19 mouse cellular contexts compared by ENCODE assay signal in the genomic region with DNA sequence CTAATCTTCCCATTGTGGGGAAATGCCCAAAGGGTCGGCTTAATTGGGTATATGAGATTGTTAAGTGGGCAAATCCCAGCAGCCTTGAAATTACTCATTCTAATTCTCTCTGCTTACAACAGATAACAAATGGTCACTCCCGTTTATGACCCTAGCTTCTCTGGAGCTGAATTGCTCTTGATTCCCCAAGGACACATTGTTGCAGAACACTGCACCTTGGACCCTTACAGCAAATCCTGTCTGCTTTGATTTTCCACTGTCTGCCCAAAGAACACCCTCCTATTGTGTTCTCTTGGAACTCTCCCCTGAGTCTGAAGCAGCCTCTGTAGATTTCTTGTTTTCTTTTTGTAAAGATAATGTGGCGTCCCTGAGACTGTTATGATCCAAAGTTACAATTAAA.
"Had no signal": no experiment of that assay in that cellular context is flagged by ENCODE, and none has a peak within 500 bp of the region (broad histone marks: within the 10 kb centered on the region; RNA-seq: fewer than 3 reads in every experiment).

No protein-coding gene starts in this region.

- H3K9ac ChIP-seq: limb, embryonic 13.5 days; liver, embryonic 13.5 days; lung, embryonic 14.5 days; midbrain, embryonic 12.5 days; stomach, embryonic 15.5 days had no signal

- H3K27ac ChIP-seq: kidney, postnatal 0 days; layer of hippocampus, adult 2 months; limb, embryonic 10.5 days; limb, embryonic 13.5 days; liver, embryonic 13.5 days; macrophage; midbrain, embryonic 12.5 days; stomach, embryonic 15.5 days had no signal

- H3K36me3 ChIP-seq: limb, embryonic 10.5 days; limb, embryonic 13.5 days; liver, embryonic 13.5 days; midbrain, embryonic 12.5 days; stomach, embryonic 15.5 days had no signal

- H3K27me3 ChIP-seq: limb, embryonic 13.5 days; liver, embryonic 13.5 days; midbrain, embryonic 12.5 days; stomach, embryonic 15.5 days had no signal

- ATAC-seq: inflammation-experienced regulatory T-cells, adult 6 months; lung, postnatal 0 days; midbrain, embryonic 16.5 days had no signal

- H3K4me2 ChIP-seq: limb, embryonic 13.5 days; liver, embryonic 13.5 days; lung, embryonic 14.5 days; midbrain, embryonic 12.5 days; stomach, embryonic 15.5 days had no signal

- H3K9me3 ChIP-seq: limb, embryonic 10.5 days; limb, embryonic 13.5 days; liver, embryonic 13.5 days; midbrain, embryonic 12.5 days; stomach, embryonic 15.5 days had no signal

- H3K4me1 ChIP-seq: limb, embryonic 10.5 days; limb, embryonic 13.5 days; liver, embryonic 13.5 days; midbrain, embryonic 12.5 days; stomach, embryonic 15.5 days had no signal

- H3K4me3 ChIP-seq: layer of hippocampus, adult 2 months; limb, embryonic 10.5 days; limb, embryonic 13.5 days; liver, embryonic 13.5 days; midbrain, embryonic 12.5 days; stomach, embryonic 15.5 days had no signal

- DNase-seq: kidney, adult 2 months; kidney, postnatal 25 days; layer of hippocampus, adult 9-11 months; liver, embryonic 13.5 days; lung, embryonic 14.5 days; right cerebral cortex, postnatal 4 days; spleen, adult 18-20 months; thymus, adult 2 months; thymus, postnatal 25 days had no signal
